Mouse (Mus musculus) kidney, postnatal 0 days (tissue): ENCODE results near the gene Npb. TPM values are rescaled to one million over a fixed set of nuclear protein-coding genes. Genes with fewer than 3 reads are reported as not detected.

Source experiments
- ATAC-seq: fragments of 200-750 bp; cut with Nextera tagmentation; replicated peaks from 2 replicates; pipeline ENCODE4 v1.8.0; 2017; ENCODE audit warnings: low read depth, moderate number of reproducible peaks, moderate TSS enrichment, moderate library complexity; ENCODE audit not compliant: low FRiP score
- DNase-seq: peaks from one replicate; pipeline ENCODE4 v3.0.0-alpha.2; 2016; ENCODE audit warnings: low spot score
- H3K27ac ChIP-seq: fragments of 300-500 bp; sonication (generic); 2 replicates; pipeline ENCODE4 v1.5.1; 2014; ENCODE audit warnings: mild to moderate bottlenecking
- H3K27me3 ChIP-seq: fragments of 300-500 bp; sonication (generic); 2 replicates; pipeline ENCODE4 v1.6.1; 2014; ENCODE audit warnings: low read length, mixed read lengths; ENCODE audit not compliant: insufficient read depth
- H3K36me3 ChIP-seq: fragments of 300-500 bp; sonication (generic); 2 replicates; pipeline ENCODE4 v1.6.1; 2014; ENCODE audit warnings: low read length, mixed read lengths; ENCODE audit not compliant: insufficient read depth
- H3K4me1 ChIP-seq: fragments of 300-500 bp; sonication (generic); replicated peaks from 2 replicates; pipeline ENCODE4 v1.6.1; 2014; ENCODE audit warnings: antibody characterized with exemption, low read length, mixed read lengths; ENCODE audit not compliant: insufficient read depth
- H3K4me2 ChIP-seq: fragments of 300-500 bp; sonication (generic); 2 replicates; pipeline ENCODE4 v1.6.1; 2014; ENCODE audit warnings: mild to moderate bottlenecking, low read length, moderate library complexity, mixed read lengths
- H3K4me3 ChIP-seq: fragments of 300-500 bp; sonication (generic); replicated peaks from 2 replicates; pipeline ENCODE4 v1.5.1; 2014; ENCODE audit warnings: low read depth, low read length
- H3K9ac ChIP-seq: fragments of 300-500 bp; sonication (generic); 2 replicates; pipeline ENCODE4 v1.6.1; 2014; ENCODE audit warnings: low read depth, low read length
- H3K9me3 ChIP-seq: fragments of 300-500 bp; sonication (generic); replicated peaks from 2 replicates; pipeline ENCODE4 v1.6.1; 2016; ENCODE audit warnings: low read length, inconsistent platforms, mixed read lengths
- CTCF ChIP-seq: IDR thresholded peaks from 2 replicates; pipeline ENCODE4 v1.5.1; 2016; ENCODE audit warnings: antibody characterized with exemption, low read depth, mild to moderate bottlenecking, moderate library complexity
- WGBS: fragments of 180-500 bp; shearing (Covaris S2); extraction: QIAGEN DNeasy Blood & Tissue Kit; methylation state at CpG from one replicate; pipeline ENCODE4 v1.1.7; 2014; 5-methylcytosine and 5-hydroxymethylcytosine counted together
- polyA plus RNA-seq: library from polyadenylated mRNA; unstranded; fragments of >200 nt; fragmentation: Nextera tagmentation; extraction: Ambion mirVana; gene quantifications from 2 replicates; pipeline ENCODE4 v1.2.1, GENCODE M21; 2015

The Npb gene
- polyA plus RNA-seq, 1 experiment from 2014 or later = 51.4 TPM

GRCm38 (mm10) chr11:120583937-120584336, 24.3 kb upstream of the Npb start:
- peaks cover 33% of the 10 kb centered on the region; the same call in 1 of the 2 replicates for H3K36me3 ChIP-seq
- ATAC-seq = no peak
- 100% methylated on average over 1 of the region's 1 CpGs for WGBS

GRCm38 (mm10) chr11:120588531-120588930, 19.7 kb upstream of the Npb start:
- TF ChIP-seq CTCF = no peak
- Histone ChIP-seq H3K9ac (no peak overlapping the region), H3K27ac (no peak overlapping the region), H3K4me3 (no peak overlapping the region), H3K9me3 (no peaks in the 10 kb centered on the region), H3K4me1 (no peaks in the 10 kb centered on the region), H3K36me3 (peaks cover 52% of the 10 kb centered on the region), H3K27me3 (no peaks in the 10 kb centered on the region), H3K4me2 (no peak overlapping the region)
- ATAC-seq (no peak), DNase-seq (no peak)
- WGBS = 90% methylated on average over 6 of the region's 6 CpGs

More at GRCm38 (mm10) chr11:120583937-120584336, 24.3 kb upstream of the Npb start:
- H3K9me3 ChIP-seq = no peaks in the 10 kb centered on the region
- H3K9ac ChIP-seq = no peak overlapping the region
- H3K4me2 ChIP-seq = no peak overlapping the region
- TF ChIP-seq CTCF = 0 out of 2 replicates have a peak, but pooled peaks have one; percentile 1
- peaks cover 12% of the 10 kb centered on the region for H3K4me1 ChIP-seq
- H3K4me3 ChIP-seq = no peak overlapping the region
- H3K27me3 ChIP-seq = no peaks in the 10 kb centered on the region
- DNase-seq = no peak
- H3K27ac ChIP-seq = no peak overlapping the region

- peak overlapping the region; percentile 90 for H3K4me2 ChIP-seq
- no peaks in the 10 kb centered on the region for H3K9me3 ChIP-seq
- no peaks in the 10 kb centered on the region for H3K27me3 ChIP-seq
- peaks cover 41% of the 10 kb centered on the region for H3K36me3 ChIP-seq
- DNase-seq = peak; percentile 53
- H3K9ac ChIP-seq = peak overlapping the region; percentile 99
- H3K4me1 ChIP-seq = peaks cover 10% of the 10 kb centered on the region; the same call in 1 of the 2 replicates
- WGBS = 4% methylated on average over 79 of the region's 99 CpGs
- H3K27ac ChIP-seq = peak overlapping the region; percentile 94
- ATAC-seq = peak; percentile 61
- H3K4me3 ChIP-seq = peak overlapping the region; percentile 97
- TF ChIP-seq CTCF = no peak
Measured at GRCm38 (mm10) chr11:120597240-120598235, 10.7 kb upstream of the Npb start.

GRCm38 (mm10) chr11:120598283-120598989, 9.8 kb upstream of the Npb start, which contains the start of the genes Alyref and Anapc11:
Gene Alyref (minus strand): TSS chr11:120598365.
Gene Anapc11 (plus strand): TSS chr11:120598421.
- under 1% methylated on average over 88 of the region's 88 CpGs for WGBS
- DNase-seq (peak; percentile 98), ATAC-seq (peak; percentile 95)
- Histone ChIP-seq H3K4me3 (peak within 1 kb of the TSS; percentile 97), H3K4me1 (peaks cover 10% of the 10 kb centered on the region; the same call in 1 of the 2 replicates), H3K9ac (peak within 1 kb of the TSS; percentile 99), H3K27ac (peak within 1 kb of the TSS; percentile 94), H3K27me3 (no peaks in the 10 kb centered on the region), H3K36me3 (peaks cover 38% of the 10 kb centered on the region), H3K9me3 (no peaks in the 10 kb centered on the region), H3K4me2 (peak within 1 kb of the TSS; percentile 90)
- TF ChIP-seq CTCF = peak; percentile 14; the same call in 1 of the 2 replicates

- Histone ChIP-seq H3K27me3 (no peaks in the 10 kb centered on the region), H3K9ac (peak overlapping the region; percentile 60), H3K4me3 (peak overlapping the region; percentile 97), H3K4me2 (peak overlapping the region; percentile 90), H3K4me1 (peaks cover 10% of the 10 kb centered on the region; the same call in 1 of the 2 replicates), H3K36me3 (peaks cover 38% of the 10 kb centered on the region), H3K9me3 (no peaks in the 10 kb centered on the region), H3K27ac (peak overlapping the region; percentile 94)
- WGBS = 38% methylated on average over 17 of the region's 17 CpGs
- no peak for TF ChIP-seq CTCF
- ATAC-seq (no peak), DNase-seq (no peak)
Measured at GRCm38 (mm10) chr11:120598990-120599549, 9.2 kb upstream of the Npb start.

GRCm38 (mm10) chr11:120600716-120601115, 7.6 kb upstream of the Npb start:
- DNase-seq = no peak
- no peaks in the 10 kb centered on the region for H3K9me3 ChIP-seq
- WGBS = 91% methylated on average over 3 of the region's 3 CpGs
- no peak overlapping the region for H3K4me3 ChIP-seq
- no peak overlapping the region for H3K27ac ChIP-seq
- TF ChIP-seq CTCF = no peak
- H3K4me2 ChIP-seq = no peak overlapping the region
- ATAC-seq = no peak
- peaks cover 43% of the 10 kb centered on the region for H3K36me3 ChIP-seq
- H3K9ac ChIP-seq = no peak overlapping the region
- no peaks in the 10 kb centered on the region for H3K27me3 ChIP-seq
- H3K4me1 ChIP-seq = peaks cover 10% of the 10 kb centered on the region; the same call in 1 of the 2 replicates
